Mouse (Mus musculus) testis, adult 2 months (tissue): ENCODE results near the gene Phldb3.

Source experiments
- CTCF ChIP-seq: fragments of 200-500 bp; IDR thresholded peaks from 2 replicates; pipeline ENCODE4 v1.5.1; 2012; ENCODE audit warnings: low read depth, mild to moderate bottlenecking, inconsistent platforms, low read length, moderate library complexity; ENCODE audit not compliant: control insufficient read depth, insufficient read depth, insufficient replicate concordance
- POLR2A ChIP-seq: fragments of 200-500 bp; IDR thresholded peaks from 2 replicates; pipeline ENCODE4 v1.6.1; 2012; ENCODE audit warnings: low read depth, mild to moderate bottlenecking, inconsistent platforms, low read length, moderate library complexity; ENCODE audit not compliant: control insufficient read depth

DNA sequence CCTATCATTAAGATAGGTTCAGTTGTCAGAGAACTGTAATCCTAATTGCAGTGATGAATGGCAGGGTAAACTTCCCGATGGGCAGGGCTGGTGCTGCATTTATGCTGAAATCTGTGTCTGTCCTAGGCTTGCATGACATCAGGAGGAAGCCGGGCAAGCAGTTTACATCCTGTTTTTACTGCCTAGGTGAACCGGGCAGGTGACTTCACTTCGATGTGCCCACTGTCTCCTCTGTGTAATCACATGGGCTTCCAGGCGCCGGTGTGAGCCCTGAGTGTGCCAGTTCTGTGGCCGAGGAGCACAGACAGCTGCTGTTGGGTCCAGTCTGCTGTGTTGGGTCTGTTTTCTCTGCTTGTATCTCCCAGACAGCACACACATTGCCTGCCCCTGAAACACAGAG is 35.9 kb downstream of the Phldb3 start:
- TF ChIP-seq POLR2A: no peak
- TF ChIP-seq CTCF: no peak
